Mouse (Mus musculus): ENCODE measurements around the gene AA792892. TPM values are rescaled to one million over a fixed set of nuclear protein-coding genes. Genes with fewer than 3 reads are reported as not detected.
"Not testable (repeated sequence)": the region's sequence is repeated elsewhere in the genome, so short reads cannot be mapped to it uniquely, and the experiment has no call there.

AA792892 gene
- total RNA-seq (2017), result not detected in 3 replicates

DNA sequence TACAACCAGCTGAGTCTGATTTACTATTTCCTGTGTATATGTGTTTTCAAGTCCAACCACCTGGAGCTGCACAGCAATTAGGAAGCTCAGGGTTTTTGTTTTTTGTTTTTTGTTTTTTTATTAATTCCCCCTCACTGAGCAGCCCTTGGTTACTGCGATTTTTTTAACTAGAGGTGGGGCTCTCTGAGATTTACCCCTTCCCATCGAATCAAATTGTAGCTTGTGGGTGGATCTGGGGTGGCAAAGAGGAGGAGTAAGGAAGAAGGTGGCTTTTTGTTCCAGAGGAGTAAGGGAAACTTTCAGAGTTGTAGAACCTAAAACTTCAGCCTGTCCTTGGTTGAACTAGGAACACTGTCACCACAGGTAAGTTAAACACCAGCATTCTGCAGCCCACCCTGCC lies at the start of gene AA792892:
TSS of gene AA792892 (plus strand) at position 301 of the 400 bp plus-strand sequence.
- ATAC-seq (replicated peaks; ENCODE audit: insufficient number of reproducible peaks, low FRiP score, low TSS enrichment, poor library complexity, severe bottlenecking), result not testable (repeated sequence)

DNA sequence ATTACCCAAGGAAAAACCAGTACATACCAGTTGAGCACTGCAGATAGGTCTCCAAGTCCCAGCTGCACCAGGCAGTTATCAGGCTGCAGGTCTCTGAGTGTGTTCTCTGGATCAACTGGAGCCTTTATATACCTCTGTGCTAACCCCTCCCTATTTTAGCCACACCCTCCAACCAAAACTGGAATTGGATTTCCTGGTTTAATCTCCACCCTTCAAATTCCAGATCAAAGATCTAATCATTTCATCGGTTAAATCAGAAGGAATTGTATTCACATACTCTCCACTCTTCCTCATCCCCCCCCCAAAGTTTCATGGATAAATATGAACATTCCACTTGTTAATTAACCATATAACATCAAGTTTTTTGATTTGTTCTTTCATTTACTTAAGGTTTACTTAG lies 32.9 kb upstream of the AA792892 start, which contains the start of gene A430089I19Rik:
TSS of gene A430089I19Rik (minus strand) at position 101 of the 400 bp plus-strand sequence.
- ATAC-seq (replicated peaks; ENCODE audit: insufficient number of reproducible peaks, low FRiP score, low TSS enrichment, poor library complexity, severe bottlenecking), result not testable (repeated sequence)

GRCm38 (mm10) chr5:94314135-94314534 lies 25.4 kb upstream of the AA792892 start, which contains the start of gene Gm6502:
Gene Gm6502, plus strand, starts transcription at chr5:94314435.
- not testable (repeated sequence) for ATAC-seq (replicated peaks; ENCODE audit: insufficient number of reproducible peaks, low FRiP score, low TSS enrichment, poor library complexity, severe bottlenecking)

Other genes with a start within 250 kb of the AA792892 start
- not detected in 3 replicates for gene Gm3106, start 121.7 kb upstream of the AA792892 start, total RNA-seq (2017)
- gene A430089I19Rik, start 33.0 kb upstream of the AA792892 start, total RNA-seq (2017), result not detected in 3 replicates
- not detected in 3 replicates for gene Gm6502, start 25.3 kb upstream of the AA792892 start, total RNA-seq (2017)
- gene Gm7682, start 106.0 kb downstream of the AA792892 start, total RNA-seq (2017), result 0.48 TPM in 1 of 3 replicates, not detected in the others
- 0.32 TPM in 1 of 3 replicates, not detected in the others for gene Gm3139, start 186.5 kb downstream of the AA792892 start, total RNA-seq (2017)